Mouse (Mus musculus): ENCODE results near the gene Galnt5. TPM values are rescaled to one million over a fixed set of nuclear protein-coding genes. Genes with fewer than 3 reads are reported as not detected.

Gene Galnt5
- polyA plus RNA-seq, 1 experiment from 2014 or later, result 4.5 TPM

DNA sequence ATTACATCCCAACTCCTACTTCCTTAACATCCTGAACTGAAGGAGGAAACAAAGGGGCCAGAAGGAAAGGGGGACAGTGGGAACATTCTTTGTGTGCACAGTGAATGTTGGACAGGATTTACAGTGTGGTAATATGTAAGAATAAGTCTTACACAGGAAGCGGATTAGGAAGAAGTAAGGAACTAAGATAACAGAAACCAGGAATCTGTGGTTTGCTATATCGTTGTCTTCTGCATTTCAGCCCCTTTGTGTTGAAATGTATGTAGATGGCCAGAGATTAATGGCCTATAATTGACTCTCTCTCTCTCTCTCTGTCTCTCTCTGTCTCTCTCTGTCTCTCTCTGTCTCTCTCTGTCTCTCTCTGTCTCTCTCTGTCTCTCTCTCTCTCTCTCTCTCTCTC, 39.2 kb downstream of the Galnt5 start:
- H3K27me3 ChIP-seq, result no peaks in the 10 kb centered on the region
- H3K27ac ChIP-seq (replicated peaks), result no peak overlapping the region
- no peak overlapping the region for H3K4me2 ChIP-seq (replicated peaks)
- H3K9ac ChIP-seq, result no peak overlapping the region
- H3K36me3 ChIP-seq, result no peaks in the 10 kb centered on the region
- no peaks in the 10 kb centered on the region for H3K4me1 ChIP-seq
- H3K4me3 ChIP-seq (replicated peaks), result no peak overlapping the region
- H3K9me3 ChIP-seq (replicated peaks), result no peaks in the 10 kb centered on the region
- WGBS, result 86% methylated on average over 2 of the region's 2 CpGs
- no peak for ATAC-seq (ENCODE audit: insufficient number of reproducible peaks, low FRiP score, low TSS enrichment, low read depth)

DNA sequence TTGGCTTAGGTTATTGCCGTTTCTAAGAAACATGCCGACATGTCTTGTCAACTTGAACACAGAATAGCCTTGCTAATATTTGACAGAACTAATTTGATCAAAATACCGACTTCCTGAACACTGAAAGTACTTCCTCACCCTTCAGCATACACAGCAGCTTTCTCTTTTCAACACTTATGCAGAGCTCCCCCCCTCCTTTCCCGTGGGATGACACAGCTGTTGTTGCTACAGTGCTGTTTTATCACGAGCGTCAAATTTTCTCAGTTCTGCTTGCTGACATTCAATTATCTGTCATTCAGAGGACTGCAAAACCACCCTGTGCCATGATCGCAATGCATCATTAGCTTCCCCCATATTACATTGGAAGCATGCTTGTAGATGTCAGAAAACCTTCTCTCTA, 44.2 kb downstream of the Galnt5 start:
- H3K4me2 ChIP-seq (replicated peaks), result no peak overlapping the region
- H3K9me3 ChIP-seq (replicated peaks), result no peaks in the 10 kb centered on the region
- ATAC-seq (ENCODE audit: insufficient number of reproducible peaks, low FRiP score, low TSS enrichment, low read depth), result no peak
- 50% methylated on average over 7 of the region's 7 CpGs for WGBS
- H3K9ac ChIP-seq, result no peak overlapping the region
- H3K36me3 ChIP-seq, result no peaks in the 10 kb centered on the region
- no peak overlapping the region for H3K27ac ChIP-seq (replicated peaks)
- no peak overlapping the region for H3K4me3 ChIP-seq (replicated peaks)
- H3K27me3 ChIP-seq, result no peaks in the 10 kb centered on the region
- no peaks in the 10 kb centered on the region for H3K4me1 ChIP-seq

DNA sequence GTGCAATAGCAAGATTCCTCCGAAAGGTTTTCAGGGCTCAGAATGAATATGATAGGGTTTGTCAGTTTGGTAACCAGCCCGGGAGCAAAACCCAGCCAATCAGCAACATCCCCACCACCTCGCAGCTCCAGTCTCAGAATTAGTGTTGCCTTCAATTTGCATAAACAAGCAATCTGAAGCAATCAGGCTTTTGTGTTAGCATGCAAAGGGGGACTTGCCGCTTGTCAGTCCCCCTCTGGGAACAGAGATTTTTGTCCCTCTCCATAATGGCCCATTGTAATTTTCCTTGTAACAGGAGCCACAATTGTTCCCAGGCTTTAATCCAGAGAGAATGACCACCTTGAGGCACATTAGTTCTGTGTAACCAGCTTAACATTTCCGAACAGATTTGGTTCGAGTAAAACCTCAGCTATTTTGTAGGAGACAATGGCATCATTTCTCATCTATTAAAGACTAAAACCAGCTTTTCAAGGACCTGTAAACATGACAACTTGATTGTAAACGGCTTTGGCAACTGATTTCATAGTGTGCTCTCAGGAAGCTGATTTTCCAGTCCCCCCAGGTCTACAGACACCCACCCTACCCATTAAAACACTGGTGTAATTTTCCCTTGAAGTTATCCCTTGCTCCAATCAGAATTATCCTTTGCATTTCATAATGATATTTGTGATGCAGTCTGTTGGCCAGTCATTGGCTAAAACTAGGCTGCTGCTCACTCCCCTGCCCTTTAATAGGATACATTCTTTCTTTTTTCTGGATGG, 55.3 kb downstream of the Galnt5 start, which contains the start of gene Ermn:
Gene Ermn, minus strand, starts transcription at position 44 of the 761 bp plus-strand sequence.
- ATAC-seq (ENCODE audit: insufficient number of reproducible peaks, low FRiP score, low TSS enrichment, low read depth), result no peak
- Histone ChIP-seq H3K9ac (no peak within 1 kb of the TSS), H3K27ac (replicated peaks) (no peak within 1 kb of the TSS), H3K4me1 (no peaks in the 10 kb centered on the region), H3K4me2 (replicated peaks) (no peak within 1 kb of the TSS), H3K27me3 (no peaks in the 10 kb centered on the region), H3K9me3 (replicated peaks) (no peaks in the 10 kb centered on the region), H3K36me3 (no peaks in the 10 kb centered on the region), H3K4me3 (replicated peaks) (no peak within 1 kb of the TSS)
- 19% methylated on average over 7 of the region's 7 CpGs for WGBS

DNA sequence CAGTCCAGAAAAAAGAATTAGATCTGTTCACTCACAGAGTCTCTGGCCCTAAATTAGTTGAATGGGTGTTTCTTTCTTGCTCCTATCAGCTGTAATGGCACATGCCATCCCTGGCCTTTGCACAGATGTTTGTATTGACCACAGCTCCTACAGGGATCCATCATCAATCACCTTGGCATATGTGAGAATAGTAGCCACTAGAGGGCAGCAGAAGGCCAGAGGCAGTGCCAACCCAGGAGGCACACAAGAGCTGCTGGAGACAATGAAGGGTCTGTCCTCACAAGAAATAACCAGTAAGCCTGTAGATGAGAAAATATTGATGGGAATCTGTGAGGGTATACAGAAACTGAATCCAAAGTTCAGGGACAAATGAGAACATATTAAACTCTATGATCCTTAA, 57.7 kb downstream of the Galnt5 start:
- Histone ChIP-seq H3K36me3 (no peaks in the 10 kb centered on the region), H3K4me2 (replicated peaks) (no peak overlapping the region), H3K9me3 (replicated peaks) (no peaks in the 10 kb centered on the region), H3K9ac (no peak overlapping the region), H3K27me3 (no peaks in the 10 kb centered on the region), H3K4me3 (replicated peaks) (no peak overlapping the region), H3K27ac (replicated peaks) (no peak overlapping the region), H3K4me1 (no peaks in the 10 kb centered on the region)
- no peak for ATAC-seq (ENCODE audit: insufficient number of reproducible peaks, low FRiP score, low TSS enrichment, low read depth)

DNA sequence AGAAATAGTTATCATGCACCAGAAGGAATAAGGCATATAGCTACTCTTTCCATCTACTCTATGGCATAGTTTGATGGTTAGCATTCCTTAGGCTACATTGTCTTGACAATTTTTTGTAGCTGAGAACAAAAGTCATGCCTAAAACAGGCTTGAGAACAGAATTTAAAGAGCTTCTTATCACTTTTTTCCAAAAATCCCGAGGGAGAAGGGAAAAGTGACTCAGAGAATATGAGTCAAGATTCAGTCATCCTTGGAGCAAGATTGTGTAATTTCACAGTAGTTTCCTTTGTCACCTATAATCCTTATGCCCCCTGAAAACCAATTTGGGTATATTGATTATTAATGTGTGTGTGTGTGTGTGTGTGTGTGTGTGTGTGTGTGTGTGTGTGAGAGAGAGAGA, 82.2 kb downstream of the Galnt5 start:
- no peak for ATAC-seq (ENCODE audit: insufficient number of reproducible peaks, low FRiP score, low TSS enrichment, low read depth)
- Histone ChIP-seq H3K36me3 (no peaks in the 10 kb centered on the region), H3K4me1 (no peaks in the 10 kb centered on the region), H3K4me2 (replicated peaks) (no peak overlapping the region), H3K27ac (replicated peaks) (no peak overlapping the region), H3K27me3 (no peaks in the 10 kb centered on the region), H3K9ac (no peak overlapping the region), H3K4me3 (replicated peaks) (no peak overlapping the region), H3K9me3 (replicated peaks) (no peaks in the 10 kb centered on the region)
- WGBS, result 51% methylated on average over 1 of the region's 1 CpGs

DNA sequence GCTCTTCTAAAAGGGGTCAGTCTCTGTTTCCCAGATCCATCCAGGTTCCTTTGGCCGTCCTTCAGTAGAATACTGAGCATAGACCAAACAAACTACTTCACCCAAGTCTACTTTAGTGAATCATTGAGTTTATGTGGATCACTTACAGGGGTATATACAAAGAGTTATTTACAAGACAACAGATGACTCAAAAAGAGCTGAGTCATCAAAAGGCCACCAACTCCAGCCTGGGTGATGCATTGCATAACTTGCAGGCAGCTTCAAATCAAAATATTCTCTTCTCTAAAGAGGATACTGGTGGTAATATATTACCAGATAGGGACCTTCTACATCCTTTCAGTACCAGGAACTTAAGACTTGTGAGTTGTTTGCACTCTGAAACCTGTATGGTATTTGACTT, 88.7 kb downstream of the Galnt5 start:
- Histone ChIP-seq H3K27me3 (no peaks in the 10 kb centered on the region), H3K9me3 (replicated peaks) (no peaks in the 10 kb centered on the region), H3K36me3 (no peaks in the 10 kb centered on the region), H3K9ac (no peak overlapping the region), H3K4me1 (no peaks in the 10 kb centered on the region), H3K4me2 (replicated peaks) (no peak overlapping the region), H3K4me3 (replicated peaks) (no peak overlapping the region), H3K27ac (replicated peaks) (no peak overlapping the region)
- no peak for ATAC-seq (ENCODE audit: insufficient number of reproducible peaks, low FRiP score, low TSS enrichment, low read depth)
- 77% methylated on average over 1 of the region's 1 CpGs for whole genome bisulfite sequencing

DNA sequence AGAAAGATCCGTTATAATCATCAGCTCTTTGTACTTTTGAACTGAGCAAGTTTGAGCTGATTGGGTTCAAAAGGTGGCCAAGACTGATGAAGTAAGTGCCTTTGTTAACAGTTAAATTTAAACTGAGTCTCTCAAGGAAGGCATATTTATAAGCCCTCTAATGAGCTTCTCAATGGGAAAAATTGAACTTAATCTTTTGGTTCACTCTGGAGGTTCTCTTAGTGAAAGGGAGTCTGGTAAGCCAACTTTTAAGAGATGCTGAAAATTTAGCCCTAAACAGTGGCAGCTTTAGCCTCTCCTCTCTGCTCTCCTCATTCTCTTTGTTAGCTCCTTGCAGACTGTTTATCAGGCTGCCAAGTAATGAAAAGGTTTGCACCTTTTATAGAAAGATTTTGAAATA, 97.1 kb downstream of the Galnt5 start:
- H3K9me3 ChIP-seq (replicated peaks), result no peaks in the 10 kb centered on the region
- H3K27ac ChIP-seq (replicated peaks), result no peak overlapping the region
- H3K27me3 ChIP-seq, result no peaks in the 10 kb centered on the region
- no peak overlapping the region for H3K4me3 ChIP-seq (replicated peaks)
- ATAC-seq (ENCODE audit: insufficient number of reproducible peaks, low FRiP score, low TSS enrichment, low read depth), result no peak
- H3K36me3 ChIP-seq, result no peaks in the 10 kb centered on the region
- H3K9ac ChIP-seq, result no peak overlapping the region
- H3K4me1 ChIP-seq, result no peaks in the 10 kb centered on the region
- no peak overlapping the region for H3K4me2 ChIP-seq (replicated peaks)
- 81% methylated on average over 1 of the region's 1 CpGs for WGBS

Other genes starting within 250 kb of the Galnt5 start
- gene Ermn, start 55.0 kb downstream of the Galnt5 start, polyA plus RNA-seq (2015; fragmentation: Nextera tagmentation; extraction: Ambion mirVana), result 1.5 and 2.5 TPM in 2 replicates
- 1.6 and 2.3 TPM in 2 replicates for gene Cytip, start 197.6 kb downstream of the Galnt5 start, polyA plus RNA-seq (2015; fragmentation: Nextera tagmentation; extraction: Ambion mirVana)

Measured in embryonic facial prominence, embryonic 15.5 days (tissue).